Mouse (Mus musculus): ENCODE measurements at regions not wholly inside any gene's neighbourhood (a gene's known extent, or its start where the extent isn't known, plus 50 kb on each side); places are given as distances from the start of the nearest gene placed in this dataset.
"Not testable (repeated sequence)": the region's sequence is repeated elsewhere in the genome, so short reads cannot be mapped to it uniquely, and the experiment has no call there.

- DNase-seq (ENCODE audit: low spot score in 2 of 2), result no peak
These were observed 55.9 kb downstream of the Tmem121 start for GRCm38 (mm10) chr12:113241373-113242193.

- no peak for DNase-seq (ENCODE audit: low spot score in 2 of 2)
These were observed 56.4 kb downstream of the Tmem121 start for GRCm38 (mm10) chr12:113242194-113242510.

- DNase-seq (ENCODE audit: low spot score in 2 of 2), result no peak
These were observed 59.0 kb downstream of the Tmem121 start for GRCm38 (mm10) chr12:113244685-113245084.

- DNase-seq (ENCODE audit: low spot score in 2 of 2), result not testable (repeated sequence)
These were observed 68.0 kb downstream of the Tmem121 start for GRCm38 (mm10) chr12:113253446-113254424.

GRCm38 (mm10) chr12:113255331-113255730, 69.6 kb downstream of the Tmem121 start:
- no peak for DNase-seq (ENCODE audit: low spot score in 2 of 2)

GRCm38 (mm10) chr12:113256628-113257027, 70.9 kb downstream of the Tmem121 start:
- no peak for DNase-seq (ENCODE audit: low spot score in 2 of 2)

- no peak for DNase-seq (ENCODE audit: low spot score in 2 of 2)
These were observed 71.5 kb downstream of the Tmem121 start for GRCm38 (mm10) chr12:113257243-113257642.

- DNase-seq (ENCODE audit: low spot score in 2 of 2), result no peak
These were observed 73.7 kb downstream of the Tmem121 start for GRCm38 (mm10) chr12:113259476-113259875.

- no peak for DNase-seq (ENCODE audit: low spot score in 2 of 2)
These were observed 74.6 kb downstream of the Tmem121 start for GRCm38 (mm10) chr12:113260304-113260703.

GRCm38 (mm10) chr12:113275934-113276333, 90.2 kb downstream of the Tmem121 start:
- DNase-seq (ENCODE audit: low spot score in 2 of 2), result no peak

- no peak for DNase-seq (ENCODE audit: low spot score in 2 of 2)
These were observed 90.7 kb downstream of the Tmem121 start for GRCm38 (mm10) chr12:113276355-113276942.

- no peak for DNase-seq (ENCODE audit: low spot score in 2 of 2)
These were observed 92.0 kb downstream of the Tmem121 start for GRCm38 (mm10) chr12:113277741-113278140.

GRCm38 (mm10) chr12:113292029-113292809, 106.5 kb downstream of the Tmem121 start:
- DNase-seq (ENCODE audit: low spot score in 2 of 2), result peak in 1 of 2 experiments; percentile 23

- peak; percentile 18 to 56 for DNase-seq (ENCODE audit: low spot score in 2 of 2)
These were observed 110.2 kb downstream of the Tmem121 start for GRCm38 (mm10) chr12:113295924-113296323.

GRCm38 (mm10) chr12:113305973-113306372, 120.2 kb downstream of the Tmem121 start:
- no peak for DNase-seq (ENCODE audit: low spot score in 2 of 2)

- no peak for DNase-seq (ENCODE audit: low spot score in 2 of 2)
These were observed 127.6 kb downstream of the Tmem121 start for GRCm38 (mm10) chr12:113313319-113313718.

GRCm38 (mm10) chr12:113314624-113315023, 128.9 kb downstream of the Tmem121 start:
- no peak for DNase-seq (ENCODE audit: low spot score in 2 of 2)

- peak in 1 of 2 experiments; percentile 2 for DNase-seq (ENCODE audit: low spot score in 2 of 2)
These were observed 135.4 kb downstream of the Tmem121 start for GRCm38 (mm10) chr12:113321086-113321485.

GRCm38 (mm10) chr12:113322173-113322572, 136.4 kb downstream of the Tmem121 start:
- peak in 1 of 2 experiments; percentile 7 for DNase-seq (ENCODE audit: low spot score in 2 of 2)

GRCm38 (mm10) chr12:113327851-113328250, 142.1 kb downstream of the Tmem121 start:
- no peak for DNase-seq (ENCODE audit: low spot score in 2 of 2)

GRCm38 (mm10) chr12:113330266-113330665, 144.5 kb downstream of the Tmem121 start:
- no peak for DNase-seq (ENCODE audit: low spot score in 2 of 2)

All from right cerebral cortex, postnatal 36 days (tissue).